Mouse (Mus musculus): ENCODE results near the gene Inava.

GRCm38 (mm10) chr1:136255657-136256056 lies 21.6 kb upstream of the Inava start:
- TF ChIP-seq CTCF (IDR thresholded peaks at IDR 0.05; ENCODE audit: low read depth) (no peak), EP300 (IDR thresholded peaks at IDR 0.05; ENCODE audit: low read depth) (no peak)
